Mouse (Mus musculus) T-cell, adult 2 months (primary cell): ENCODE measurements around the gene Nfya.

Experiments used
- DNase-seq: peaks from one replicate; pipeline ENCODE4 v3.0.0; 2022; ENCODE audit warnings: low spot score

The Nfya gene

DNA sequence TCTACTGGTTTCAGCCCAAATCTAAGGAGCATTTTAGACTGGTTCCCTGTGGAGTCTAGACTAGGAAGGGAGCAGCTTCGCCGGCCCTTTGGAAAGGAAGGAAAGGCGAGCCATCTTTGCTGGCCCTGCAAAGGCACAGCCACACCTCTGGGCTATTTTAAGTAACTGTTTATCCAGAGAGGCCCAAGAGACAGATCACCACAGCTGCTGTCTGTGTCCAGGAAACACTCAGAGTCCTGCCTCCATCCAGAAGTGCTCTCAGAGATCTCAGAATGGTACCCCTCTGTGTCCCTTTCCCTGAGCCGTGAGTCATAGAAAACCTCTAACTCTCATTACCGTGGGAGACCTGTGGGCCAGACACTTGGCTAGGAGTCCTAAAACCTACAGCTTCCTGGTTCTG is 20.7 kb upstream of the Nfya start:
- DNase-seq: no peak

DNA sequence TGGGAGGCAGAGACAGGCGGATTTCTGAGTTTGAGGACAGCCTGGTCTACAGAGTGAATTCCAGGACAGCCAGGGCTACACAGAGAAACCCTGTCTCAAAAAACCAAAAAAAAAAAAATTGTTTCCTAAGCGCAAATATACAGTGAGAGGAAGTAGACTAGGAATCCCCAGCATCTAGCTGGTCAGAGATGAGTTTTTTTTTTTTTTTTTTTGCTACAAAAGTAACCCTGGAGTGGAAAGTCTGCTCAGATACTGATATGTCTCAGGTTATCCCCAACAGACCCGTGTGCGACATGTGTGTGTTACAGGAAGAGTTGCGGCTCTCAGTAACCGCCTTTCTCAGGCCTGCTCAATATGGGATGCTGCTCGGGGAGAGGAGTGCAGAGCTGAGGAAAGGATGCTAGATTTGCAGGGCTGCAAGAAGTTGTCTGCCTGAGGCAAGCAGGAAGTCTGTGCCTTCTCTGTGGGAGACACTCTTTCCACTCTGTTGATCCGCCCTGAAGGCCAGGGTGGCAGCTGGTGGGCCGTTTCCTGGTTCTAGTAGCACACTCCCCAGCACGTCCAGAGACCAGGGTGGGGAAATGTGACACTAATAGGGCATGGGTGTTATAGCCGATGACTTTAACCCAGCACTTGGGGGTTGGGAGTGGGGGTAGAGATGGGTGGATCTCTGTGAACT is 18.3 kb upstream of the Nfya start:
- peak; percentile 45 for DNase-seq

DNA sequence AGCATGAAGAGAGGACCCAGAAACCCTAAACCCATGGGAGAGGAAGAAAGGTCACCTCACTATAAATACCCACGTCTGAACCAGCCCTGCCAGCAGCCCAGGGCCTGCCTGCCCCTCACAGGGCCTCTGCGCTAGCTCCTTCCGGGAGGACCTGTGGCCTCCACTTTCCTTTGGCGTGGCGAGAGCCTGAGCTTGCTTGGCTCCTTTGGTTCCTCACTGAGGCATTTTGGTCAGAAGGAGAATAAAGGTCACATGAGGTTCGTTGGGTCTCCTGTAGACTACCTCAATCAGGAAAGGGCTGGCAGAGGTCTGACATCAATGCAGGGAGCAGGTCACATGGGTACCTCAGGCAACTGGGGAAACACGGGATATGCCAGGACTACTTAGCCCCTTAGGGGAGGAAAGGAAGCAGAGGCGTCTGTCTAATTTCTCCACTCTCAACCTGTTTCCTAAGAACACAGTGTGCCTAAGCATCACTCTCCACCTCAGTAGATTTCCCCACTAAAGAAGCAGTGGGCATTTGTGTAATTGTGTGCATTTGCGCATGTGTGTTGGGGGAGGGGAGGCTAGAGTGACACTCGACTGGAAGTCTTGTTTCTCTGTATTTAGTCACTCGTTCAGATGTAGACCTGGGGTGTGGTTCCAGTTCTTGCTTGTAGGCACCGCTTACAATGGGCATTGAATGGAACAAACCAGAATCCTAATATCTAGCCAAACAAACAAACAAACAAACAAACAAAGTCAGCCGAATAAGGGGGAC is 17.5 kb upstream of the Nfya start:
- DNase-seq: no peak

DNA sequence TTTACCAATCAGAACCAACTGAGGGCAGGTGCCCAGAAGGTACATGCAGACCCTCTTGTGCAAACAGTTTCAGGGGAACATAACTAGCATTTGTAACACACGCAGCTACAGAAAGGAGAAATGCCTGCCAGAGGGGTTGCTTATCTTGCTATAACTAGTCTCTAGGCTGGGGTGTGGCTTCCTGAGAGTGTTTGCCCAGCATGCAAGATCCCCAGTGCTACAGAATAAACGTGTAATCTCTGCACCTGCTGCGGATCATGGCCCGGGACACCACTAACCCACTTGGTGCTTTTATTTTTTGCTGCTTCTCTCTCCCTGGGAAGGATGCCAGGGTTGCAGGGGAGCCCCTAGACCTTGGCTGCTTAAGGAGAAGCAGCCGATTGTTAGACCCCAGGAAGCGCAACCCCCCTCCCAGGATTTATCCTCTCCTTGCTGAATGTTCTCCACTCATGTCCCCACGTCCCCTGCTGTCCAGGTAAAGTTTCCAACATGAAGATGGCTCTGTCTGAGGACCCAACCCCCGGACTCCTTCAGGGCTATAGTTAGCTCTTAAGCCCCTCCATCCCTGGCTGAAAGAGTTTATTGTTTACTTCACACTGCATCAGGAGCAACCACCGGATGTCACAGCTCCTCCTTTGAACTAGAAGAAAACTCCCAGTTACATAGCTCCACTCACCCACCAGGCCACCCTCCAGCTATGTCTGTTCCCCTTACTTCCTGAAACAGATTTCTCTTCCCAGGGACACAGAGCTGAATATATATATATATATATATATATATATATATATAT is 16.3 kb upstream of the Nfya start:
- DNase-seq: peak; percentile 55

DNA sequence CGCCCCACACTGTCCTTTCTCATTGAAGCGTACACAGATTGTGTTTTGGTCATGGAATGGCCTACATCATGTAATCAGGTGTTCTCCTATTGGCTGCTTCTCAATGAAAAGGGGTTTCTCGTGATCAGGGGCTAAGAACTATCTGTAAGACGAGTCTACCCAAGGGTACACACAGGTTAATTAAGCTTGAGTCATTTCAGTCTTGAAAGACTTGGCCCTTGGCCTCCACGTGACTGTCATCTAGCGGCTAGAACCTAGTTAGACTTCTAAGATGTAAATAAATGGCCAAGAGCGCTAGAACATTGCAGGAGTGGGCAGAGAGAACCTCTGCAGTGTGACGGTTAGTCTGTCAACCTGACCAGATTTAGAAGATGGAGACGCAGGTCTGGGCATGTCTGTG is 14.5 kb upstream of the Nfya start:
- no peak for DNase-seq

DNA sequence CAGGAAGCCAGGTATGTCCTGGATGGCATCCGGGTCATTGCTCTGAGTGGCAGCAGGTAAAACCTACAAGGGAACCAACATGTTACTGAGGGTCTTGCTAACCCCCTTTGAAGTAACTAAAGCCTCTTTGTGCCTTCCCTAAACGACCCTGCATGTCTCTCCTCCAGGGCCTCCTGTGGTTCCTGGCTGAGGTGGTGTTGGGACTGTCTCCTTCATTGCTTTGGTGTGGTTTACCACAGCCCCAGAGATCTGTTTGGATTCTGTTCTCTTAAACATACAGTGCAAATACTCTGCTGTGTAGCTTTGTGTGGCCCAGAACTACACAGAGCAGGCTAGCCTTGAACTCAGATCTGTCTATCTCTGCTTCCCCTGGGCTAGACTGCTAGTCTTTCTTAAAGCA is 9.9 kb upstream of the Nfya start:
- no peak for DNase-seq

DNA sequence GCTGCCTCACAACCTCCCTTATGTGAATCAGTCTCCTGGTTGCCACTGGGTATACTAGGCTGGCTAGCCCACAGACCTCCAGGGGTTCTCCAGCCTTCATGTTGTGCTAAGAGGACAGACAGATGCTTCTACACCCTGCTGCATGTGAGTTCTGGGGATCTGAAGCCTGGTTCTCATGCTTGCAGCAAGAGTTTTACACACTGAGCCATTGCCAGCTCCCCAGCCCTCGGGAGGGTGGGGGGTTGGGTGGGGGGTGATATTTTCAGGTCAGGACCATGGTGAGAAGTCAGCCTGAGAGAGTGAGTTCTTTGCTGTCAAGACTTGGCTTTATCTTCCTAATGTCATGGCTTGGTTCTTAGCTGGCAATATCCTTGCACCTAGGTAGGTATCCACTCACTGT is 9.1 kb upstream of the Nfya start:
- DNase-seq: no peak

DNA sequence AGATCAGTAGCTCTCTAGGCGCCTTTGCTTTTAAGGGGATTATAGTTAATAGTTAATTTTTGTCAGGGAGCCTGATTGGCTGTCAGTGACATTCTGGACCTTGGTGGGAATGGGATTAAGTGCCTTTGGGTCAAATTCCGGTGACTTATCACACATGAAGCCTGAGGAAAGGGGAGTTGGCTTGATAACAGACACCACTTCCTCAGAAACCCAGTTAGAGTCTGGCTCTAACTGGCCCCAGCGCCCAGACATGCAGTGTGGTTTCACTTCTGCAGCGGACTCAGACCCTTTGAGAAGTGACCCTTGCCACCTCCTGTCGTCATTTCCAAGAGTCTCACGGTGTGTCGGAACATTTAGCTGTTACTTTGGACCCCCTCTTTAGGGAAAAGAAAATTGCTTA is 8.5 kb upstream of the Nfya start:
- no peak for DNase-seq

DNA sequence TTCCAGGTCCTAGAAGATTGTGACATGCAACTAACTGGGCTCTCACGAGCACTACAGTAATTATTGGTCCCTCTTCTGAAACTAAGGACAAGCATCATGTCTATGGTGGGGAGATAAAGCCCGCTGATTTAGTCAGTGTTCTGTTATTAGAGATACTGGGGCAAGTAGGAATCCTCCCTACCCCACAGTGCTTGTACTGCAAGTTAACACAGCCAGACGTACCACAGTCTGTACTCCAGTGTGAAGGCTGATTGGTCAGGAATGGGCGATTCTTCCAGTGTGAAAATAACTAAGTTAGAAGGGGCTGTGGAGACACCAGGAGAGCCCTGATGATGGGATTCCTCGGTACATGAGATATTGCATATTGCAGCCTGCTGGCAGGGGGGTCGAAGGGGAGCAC is 7.8 kb upstream of the Nfya start:
- no peak for DNase-seq

DNA sequence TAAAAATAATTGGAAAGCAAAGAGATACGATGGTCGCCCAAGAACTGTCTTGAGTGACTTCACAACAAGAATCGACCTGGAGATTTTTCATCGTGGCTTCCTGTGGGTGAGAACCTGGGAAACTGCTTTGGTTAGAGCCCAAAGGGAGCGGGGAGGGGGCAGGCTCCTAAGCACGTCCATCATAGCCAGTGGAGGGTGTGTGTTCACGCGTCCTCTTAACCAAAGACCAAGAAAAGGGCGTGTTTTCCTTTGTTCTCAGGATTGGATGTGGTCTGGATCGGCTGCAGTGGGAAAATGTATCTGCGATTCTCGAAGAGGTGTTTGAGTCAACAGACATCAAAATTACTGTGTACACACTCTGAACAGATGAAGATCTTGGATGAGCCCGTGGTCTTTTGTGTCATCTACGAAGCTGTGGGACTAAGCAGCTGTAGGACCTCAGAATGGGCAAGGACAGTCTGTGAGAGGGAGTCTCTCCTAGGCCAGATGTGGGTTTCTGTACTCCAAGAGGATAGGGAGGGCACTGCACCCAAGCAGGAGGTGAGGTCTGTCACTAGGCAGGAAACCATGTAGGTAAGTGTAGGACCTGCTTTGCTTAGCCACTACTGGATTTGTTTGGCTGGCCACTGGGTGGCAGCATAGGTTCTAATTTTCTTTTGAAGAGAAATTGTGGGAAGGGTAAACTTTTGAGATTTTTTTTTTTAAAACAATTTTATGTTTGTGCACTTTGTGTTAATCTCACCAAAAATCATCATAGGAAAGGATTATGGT is 6.9 kb upstream of the Nfya start:
- peak; percentile 74 for DNase-seq

DNA sequence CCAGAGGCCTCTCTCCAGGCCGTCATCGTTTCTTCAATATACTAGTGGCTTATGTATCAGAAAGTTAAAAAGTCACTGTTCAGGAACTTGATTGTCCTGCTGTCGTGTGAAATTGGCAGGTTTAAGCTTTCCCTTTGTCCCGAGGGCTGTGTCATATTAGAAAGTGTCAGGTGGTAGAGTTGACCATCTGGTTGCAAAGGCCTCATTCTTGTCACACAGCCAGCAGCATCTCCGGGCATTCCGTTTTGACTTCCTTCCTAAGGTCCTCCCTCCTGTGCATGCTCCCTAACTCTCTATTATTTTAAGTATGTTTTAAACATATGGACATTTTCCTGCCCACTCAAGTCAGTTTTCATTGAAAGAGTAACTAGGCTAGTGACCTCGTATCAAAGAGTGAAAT is 6.3 kb upstream of the Nfya start:
- DNase-seq: no peak

DNA sequence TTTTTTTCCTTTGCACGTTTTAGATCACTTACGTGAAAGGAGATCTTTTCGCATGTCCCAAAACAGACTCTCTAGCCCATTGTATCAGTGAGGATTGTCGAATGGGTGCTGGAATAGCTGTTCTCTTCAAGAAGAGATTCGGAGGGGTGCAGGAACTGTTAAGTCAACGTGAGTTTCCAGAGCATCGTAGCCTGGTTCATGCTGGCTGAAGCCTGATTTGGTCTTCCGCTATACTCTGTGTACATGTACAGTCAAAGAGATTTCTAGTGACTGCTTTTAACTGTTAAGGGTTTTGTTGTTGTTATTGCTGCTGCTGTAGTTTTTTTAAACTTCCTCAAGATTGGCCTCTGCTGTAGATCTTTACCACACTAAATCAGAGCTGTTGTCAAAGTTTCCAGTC is 1.5 kb upstream of the Nfya start:
- peak; percentile 23 for DNase-seq

DNA sequence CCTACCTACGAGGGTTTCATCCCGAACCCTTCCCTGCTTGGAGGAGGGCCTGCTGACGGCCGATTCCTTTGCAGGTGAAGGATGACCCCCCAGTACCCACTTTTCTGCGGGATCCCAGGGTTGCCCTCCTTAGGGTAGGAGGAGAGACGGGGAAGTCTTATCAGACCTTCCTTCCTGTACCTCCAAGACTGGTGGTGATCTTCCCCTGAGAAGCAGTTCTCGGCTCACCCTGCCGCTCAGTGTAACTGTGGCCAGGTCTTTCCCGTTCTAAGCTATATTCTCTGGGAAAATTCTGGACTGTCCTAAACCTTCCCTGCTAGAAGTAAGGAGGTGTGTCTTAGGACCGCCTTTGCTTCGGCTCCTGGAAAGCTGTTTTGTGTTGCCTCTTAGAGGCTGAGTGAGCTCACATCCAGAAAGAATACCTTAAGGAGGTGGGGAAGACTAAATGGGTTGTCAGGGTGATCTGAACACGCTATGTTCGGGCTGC is 636 bp upstream of the Nfya start:
- no peak for DNase-seq

DNA sequence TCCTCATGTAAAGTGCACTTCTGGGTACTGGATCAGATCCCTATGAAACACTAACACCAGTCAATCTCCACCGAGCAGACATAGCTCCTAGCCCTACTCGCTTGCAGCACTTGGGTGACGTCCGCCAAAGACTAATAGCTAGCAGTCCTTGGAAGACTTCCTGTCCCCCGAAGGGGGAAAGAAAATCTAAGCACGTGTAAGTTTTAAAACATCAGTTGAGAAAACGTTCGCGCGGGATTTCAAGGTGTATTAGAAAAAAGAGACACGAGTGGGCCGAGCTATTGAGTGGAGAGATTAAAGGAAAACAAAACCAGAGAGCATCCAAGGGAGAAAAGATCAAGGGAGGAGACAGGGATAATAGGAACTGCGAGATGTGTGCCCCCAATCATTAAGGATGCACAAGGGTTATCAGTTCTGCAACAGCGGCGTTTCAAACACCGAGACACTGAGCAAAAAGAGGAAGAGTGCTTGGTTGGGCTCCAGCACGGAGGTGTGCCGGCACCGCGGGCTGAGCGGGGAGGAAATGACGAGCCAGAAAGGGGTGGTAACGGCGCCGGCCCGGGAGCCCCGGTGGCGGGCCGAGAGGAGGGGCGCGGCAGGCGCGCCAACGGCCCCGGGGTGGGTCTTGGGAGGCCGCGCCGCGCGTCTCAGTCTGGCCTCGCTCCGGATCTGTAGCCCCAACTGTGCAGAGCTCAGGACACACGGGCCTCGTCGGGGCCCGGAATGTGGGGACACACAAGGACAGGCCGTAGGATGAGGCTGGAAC is 997 bp downstream of the Nfya start:
- DNase-seq: peak; percentile 77

DNA sequence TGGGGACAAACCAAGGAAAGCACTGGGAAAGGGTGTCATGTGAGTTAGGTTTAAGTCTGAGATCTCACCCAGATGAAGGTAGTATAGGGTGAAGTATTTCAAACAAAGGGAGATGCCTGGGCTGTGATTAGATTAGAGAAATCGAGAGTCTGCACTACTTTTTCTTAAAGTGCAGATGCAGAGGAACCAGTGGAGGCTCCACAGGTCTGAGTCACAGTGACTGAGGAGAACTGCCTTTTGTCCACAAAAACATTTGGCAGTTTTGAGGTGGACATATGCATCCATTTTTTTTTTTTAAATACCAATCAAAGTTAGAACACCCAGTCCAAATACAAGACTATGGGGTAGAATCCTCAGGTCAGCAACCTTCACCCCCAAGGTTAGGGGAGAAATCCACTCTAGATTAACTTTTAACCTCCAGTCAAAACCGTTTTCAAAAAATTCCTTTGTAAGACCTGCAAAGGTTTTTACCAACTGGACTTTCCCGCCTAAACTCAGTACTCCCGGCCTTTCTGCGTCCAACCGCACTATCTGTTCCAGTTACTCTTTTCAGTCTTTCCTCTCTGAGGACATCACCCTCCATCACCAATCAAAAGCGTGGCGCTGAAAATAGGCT is 1.7 kb downstream of the Nfya start:
- DNase-seq: no peak

DNA sequence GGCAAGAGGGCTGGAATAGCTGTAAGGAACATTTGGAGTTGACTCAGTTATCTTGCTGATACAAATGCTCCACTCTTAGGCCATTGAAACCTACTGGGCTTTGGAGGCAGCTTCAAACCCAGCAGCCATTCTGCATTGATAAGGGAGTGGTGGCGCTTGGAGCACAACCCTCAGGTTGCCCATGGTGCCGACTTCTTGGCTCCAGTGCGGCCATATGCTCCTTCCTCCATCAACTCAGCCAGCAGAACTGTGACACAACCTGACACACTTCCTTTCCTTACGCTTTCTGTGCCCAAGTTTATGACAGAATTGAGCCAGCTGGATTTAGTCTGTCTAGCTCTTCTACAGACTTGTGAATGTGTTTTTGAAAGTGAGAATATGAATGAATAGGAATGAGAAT is 2.6 kb downstream of the Nfya start:
- DNase-seq: no peak

DNA sequence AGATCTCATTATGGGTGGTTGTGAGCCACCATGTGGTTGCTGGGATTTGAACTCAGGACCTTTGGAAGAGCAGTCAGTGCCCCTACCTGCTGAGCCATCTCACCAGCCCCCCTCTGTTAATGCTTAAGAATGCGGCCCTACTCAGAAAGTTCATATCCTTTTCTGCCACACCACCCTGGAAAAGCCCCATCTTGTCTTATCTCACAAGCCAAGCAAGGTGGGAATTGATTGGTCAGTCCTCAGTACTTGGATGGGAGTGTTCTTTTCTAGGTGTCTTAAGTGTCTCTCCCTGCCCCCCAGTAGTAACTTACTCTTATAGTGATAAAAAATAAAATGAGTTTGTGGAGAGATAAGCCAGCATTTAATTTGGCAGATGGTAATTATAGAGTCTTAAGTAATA is 5.0 kb downstream of the Nfya start:
- no peak for DNase-seq

DNA sequence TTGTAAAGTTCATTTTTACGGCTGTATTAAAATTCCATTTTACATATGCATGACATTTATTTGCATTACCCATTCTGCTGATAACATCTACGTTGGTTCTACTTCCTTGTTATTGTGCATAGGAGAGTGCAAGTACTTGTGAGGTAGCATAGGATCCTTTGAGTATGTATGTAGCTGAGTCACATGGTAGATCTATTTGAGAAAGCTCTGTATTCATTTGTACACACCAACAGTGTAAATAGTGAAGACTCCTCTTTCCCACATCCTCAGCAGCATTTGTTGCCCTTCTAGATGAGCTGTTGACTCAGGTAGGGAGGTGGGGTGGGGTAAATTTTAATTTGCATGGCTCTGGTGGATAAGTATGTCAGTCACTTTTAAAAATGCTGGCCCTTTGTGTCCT is 5.9 kb downstream of the Nfya start:
- DNase-seq: no peak

DNA sequence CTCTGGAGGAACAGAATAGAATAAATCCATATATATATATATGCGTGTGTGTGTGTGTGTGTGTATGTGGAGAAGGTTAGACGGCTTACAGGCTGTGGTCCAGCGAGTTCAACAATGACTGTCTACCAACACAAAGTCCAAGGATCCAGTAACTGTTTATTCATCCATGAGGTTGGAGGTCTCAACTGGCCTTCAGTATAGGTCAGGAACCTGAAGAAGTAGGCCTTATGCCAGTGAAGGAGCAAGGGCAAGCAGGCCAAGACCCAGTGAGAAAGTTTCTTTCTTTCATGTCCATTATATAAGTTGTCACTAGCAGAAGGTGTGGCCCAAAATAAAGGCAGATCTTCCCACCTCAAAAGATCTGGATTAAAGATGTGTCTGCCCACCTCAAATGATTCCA is 7.0 kb downstream of the Nfya start:
- no peak for DNase-seq

DNA sequence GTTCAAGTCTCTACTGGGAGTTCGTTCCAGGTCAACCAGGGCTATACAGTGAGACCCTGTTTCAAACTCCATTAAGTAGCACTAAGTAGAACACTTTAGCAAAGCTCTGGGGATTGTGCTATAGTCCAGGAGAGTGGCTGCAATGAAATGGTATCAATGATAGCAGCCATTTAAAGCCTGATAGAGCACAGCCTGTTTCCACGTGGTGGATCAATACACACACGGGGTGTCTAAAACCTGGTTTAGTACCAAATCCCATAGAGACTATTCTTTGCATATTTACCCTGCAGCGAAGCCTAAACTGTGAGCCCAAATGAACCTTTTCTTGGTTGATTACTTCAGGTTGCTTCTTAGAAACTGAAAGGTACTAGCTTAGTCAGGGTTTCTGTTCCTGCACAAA is 8.0 kb downstream of the Nfya start:
- DNase-seq: no peak

DNA sequence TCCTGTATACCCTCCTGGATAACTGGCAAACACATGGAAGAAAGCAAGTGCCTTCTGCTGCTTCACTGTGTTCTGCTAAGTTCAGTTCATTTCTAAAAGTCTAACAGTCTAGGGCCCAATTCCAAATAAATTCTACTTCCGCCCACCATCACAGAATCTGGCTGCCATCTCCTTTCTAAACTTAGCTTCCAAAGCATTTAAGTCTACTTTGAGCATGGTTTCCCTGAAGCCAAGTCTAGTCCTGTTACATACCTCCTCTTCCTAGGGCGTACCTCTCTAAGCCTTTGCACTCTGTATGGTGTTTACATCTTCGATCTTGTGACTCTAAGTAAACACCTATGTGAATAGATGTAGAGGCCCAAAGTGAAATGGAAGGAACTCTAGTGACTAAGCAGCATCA is 17.1 kb downstream of the Nfya start:
- DNase-seq: no peak
